Mouse (Mus musculus) embryonic facial prominence, embryonic 10.5 days (tissue): Measurements from ENCODE around the gene 2700081O15Rik. TPM values are rescaled to one million over a fixed set of nuclear protein-coding genes. Genes with fewer than 3 reads are reported as not detected.

Source experiments
- DNase-seq: peaks from one replicate; pipeline ENCODE4 v3.0.0-alpha.2; 2017; ENCODE audit warnings: low spot score
- H3K27ac ChIP-seq: fragments of 300-500 bp; sonication (generic); replicated peaks from 2 replicates; pipeline ENCODE4 v1.5.1; 2016; ENCODE audit warnings: mild to moderate bottlenecking
- H3K27me3 ChIP-seq: fragments of 300-500 bp; sonication (generic); replicated peaks from 2 replicates; pipeline ENCODE4 v1.6.1; 2016; ENCODE audit warnings: low read depth, mild to moderate bottlenecking; ENCODE audit not compliant: poor library complexity, severe bottlenecking
- H3K36me3 ChIP-seq: fragments of 300-500 bp; sonication (generic); replicated peaks from 2 replicates; pipeline ENCODE4 v1.6.1; 2016; ENCODE audit warnings: mild to moderate bottlenecking, moderate library complexity
- H3K4me1 ChIP-seq: fragments of 300-500 bp; sonication (generic); 2 replicates; pipeline ENCODE4 v1.6.1; 2016
- H3K4me3 ChIP-seq: fragments of 300-500 bp; sonication (generic); 2 replicates; pipeline ENCODE4 v1.5.1; 2016; ENCODE audit warnings: mild to moderate bottlenecking, moderate library complexity
- H3K9me3 ChIP-seq: fragments of 300-500 bp; sonication (generic); 2 replicates; pipeline ENCODE4 v1.6.1; 2016; ENCODE audit warnings: mild to moderate bottlenecking
- WGBS: fragments of 180-500 bp; shearing (Covaris S2); methylation state at CpG from one replicate; pipeline ENCODE4 v1.1.7; 2016; 5-methylcytosine and 5-hydroxymethylcytosine counted together
- polyA plus RNA-seq: library from polyadenylated mRNA; unstranded; fragments of >200 nt; fragmentation: Nextera tagmentation; extraction: Ambion mirVana; gene quantifications from 2 replicates; pipeline ENCODE4 v1.2.1, GENCODE M21; 2016

The 2700081O15Rik gene
- polyA plus RNA-seq, 1 experiment from 2014 or later, result 7.1 TPM

- WGBS, result 65% methylated on average over 11 of the region's 11 CpGs
- Histone ChIP-seq H3K36me3 (no peaks in the 10 kb centered on the region), H3K27ac (no peak overlapping the region), H3K4me1 (no peaks in the 10 kb centered on the region), H3K4me3 (no peak overlapping the region), H3K9me3 (no peaks in the 10 kb centered on the region), H3K27me3 (peaks cover 20% of the 10 kb centered on the region)
- DNase-seq, result peak; percentile 34
Measured at GRCm38 (mm10) chr19:7400635-7401034, 16.8 kb upstream of the 2700081O15Rik start.

GRCm38 (mm10) chr19:7404623-7405229 lies 12.7 kb upstream of the 2700081O15Rik start:
- WGBS, result 87% methylated on average over 9 of the region's 9 CpGs
- H3K27me3 ChIP-seq, result peaks cover 10% of the 10 kb centered on the region
- 0 out of 2 replicates have a peak, but pooled peaks cover 5% of the 10 kb centered on the region for H3K9me3 ChIP-seq
- no peak overlapping the region for H3K4me3 ChIP-seq
- H3K4me1 ChIP-seq, result no peaks in the 10 kb centered on the region
- no peak overlapping the region for H3K27ac ChIP-seq
- no peak for DNase-seq
- no peaks in the 10 kb centered on the region for H3K36me3 ChIP-seq

GRCm38 (mm10) chr19:7412361-7412760 lies 5.1 kb upstream of the 2700081O15Rik start:
- Histone ChIP-seq H3K9me3 (0 out of 2 replicates have a peak, but pooled peaks cover 5% of the 10 kb centered on the region), H3K4me3 (no peak overlapping the region), H3K36me3 (no peaks in the 10 kb centered on the region), H3K27me3 (peaks cover 14% of the 10 kb centered on the region; the same call in 1 of the 2 replicates), H3K4me1 (peaks cover 21% of the 10 kb centered on the region), H3K27ac (no peak overlapping the region)
- WGBS, result 59% methylated on average over 2 of the region's 2 CpGs
- DNase-seq, result no peak

- DNase-seq, result peak; percentile 24
- Histone ChIP-seq H3K4me1 (peaks cover 48% of the 10 kb centered on the region), H3K9me3 (no peaks in the 10 kb centered on the region), H3K27ac (peak overlapping the region; percentile 99), H3K36me3 (peaks cover 18% of the 10 kb centered on the region), H3K27me3 (peaks cover 26% of the 10 kb centered on the region), H3K4me3 (peak overlapping the region; percentile 91)
- WGBS, result 27% methylated on average over 22 of the region's 22 CpGs
Measured at GRCm38 (mm10) chr19:7415916-7416833, 1.2 kb upstream of the 2700081O15Rik start.

GRCm38 (mm10) chr19:7417911-7418849 lies 755 bp downstream of the 2700081O15Rik start:
- Histone ChIP-seq H3K27ac (peak overlapping the region; percentile 99), H3K27me3 (peaks cover 39% of the 10 kb centered on the region), H3K4me3 (peak overlapping the region; percentile 91), H3K36me3 (peaks cover 38% of the 10 kb centered on the region), H3K9me3 (no peaks in the 10 kb centered on the region), H3K4me1 (peaks cover 64% of the 10 kb centered on the region)
- DNase-seq, result peak; percentile 90
- WGBS, result under 1% methylated on average over 59 of the region's 59 CpGs

- Histone ChIP-seq H3K4me1 (peaks cover 72% of the 10 kb centered on the region), H3K36me3 (peaks cover 48% of the 10 kb centered on the region), H3K27me3 (peaks cover 42% of the 10 kb centered on the region), H3K9me3 (no peaks in the 10 kb centered on the region), H3K4me3 (peak overlapping the region; percentile 91), H3K27ac (peak overlapping the region; percentile 99; the same call in 1 of the 2 replicates)
- DNase-seq, result no peak
- 39% methylated on average over 6 of the region's 6 CpGs for WGBS
Measured at GRCm38 (mm10) chr19:7419134-7419533, 1.7 kb downstream of the 2700081O15Rik start.

- Histone ChIP-seq H3K4me1 (peaks cover 72% of the 10 kb centered on the region), H3K36me3 (peaks cover 58% of the 10 kb centered on the region), H3K9me3 (no peaks in the 10 kb centered on the region), H3K27ac (peak overlapping the region; percentile 99), H3K4me3 (peak overlapping the region; percentile 91), H3K27me3 (peaks cover 41% of the 10 kb centered on the region)
- WGBS, result 70% methylated on average over 12 of the region's 12 CpGs
- DNase-seq, result no peak
Measured at GRCm38 (mm10) chr19:7420108-7420507, 2.7 kb downstream of the 2700081O15Rik start.

GRCm38 (mm10) chr19:7420841-7421601 lies 3.6 kb downstream of the 2700081O15Rik start:
- peaks cover 32% of the 10 kb centered on the region for H3K27me3 ChIP-seq
- no peaks in the 10 kb centered on the region for H3K9me3 ChIP-seq
- WGBS, result 59% methylated on average over 27 of the region's 27 CpGs
- peaks cover 66% of the 10 kb centered on the region for H3K36me3 ChIP-seq
- no peak for DNase-seq
- 0 out of 2 replicates have a peak overlapping the region, but pooled peaks have one; percentile 68 for H3K27ac ChIP-seq
- peak overlapping the region; percentile 91 for H3K4me3 ChIP-seq
- H3K4me1 ChIP-seq, result peaks cover 65% of the 10 kb centered on the region

- Histone ChIP-seq H3K9me3 (no peaks in the 10 kb centered on the region), H3K36me3 (peaks cover 75% of the 10 kb centered on the region), H3K4me1 (peaks cover 56% of the 10 kb centered on the region), H3K27ac (peak overlapping the region; percentile 68), H3K27me3 (peaks cover 28% of the 10 kb centered on the region), H3K4me3 (peak overlapping the region; percentile 91)
- DNase-seq, result peak; percentile 84
- WGBS, result 10% methylated on average over 48 of the region's 48 CpGs
Measured at GRCm38 (mm10) chr19:7421602-7422591, 4.5 kb downstream of the 2700081O15Rik start.

- H3K9me3 ChIP-seq, result no peaks in the 10 kb centered on the region
- peak overlapping the region; percentile 68 for H3K27ac ChIP-seq
- peak overlapping the region; percentile 91 for H3K4me3 ChIP-seq
- DNase-seq, result peak; percentile 60
- peaks cover 54% of the 10 kb centered on the region for H3K4me1 ChIP-seq
- peaks cover 82% of the 10 kb centered on the region for H3K36me3 ChIP-seq
- 10% methylated on average over 35 of the region's 35 CpGs for WGBS
- H3K27me3 ChIP-seq, result peaks cover 28% of the 10 kb centered on the region
Measured at GRCm38 (mm10) chr19:7422656-7423027, 5.2 kb downstream of the 2700081O15Rik start.
